Mouse (Mus musculus) layer of hippocampus, adult 2 months (tissue): ENCODE data around the gene Traf3ip1. TPM values are rescaled to one million over a fixed set of nuclear protein-coding genes. Genes with fewer than 3 reads are reported as not detected.

ENCODE experiments used
- DNase-seq, 2 experiments: peaks; one replicate each; pipeline ENCODE4 v3.0.0; 2022; ENCODE audit warnings: low spot score in 2 of 2
- H3K27ac ChIP-seq: fragments of 200-600 bp; 2 replicates; pipeline ENCODE4 v1.8.1; 2022
- H3K4me3 ChIP-seq: fragments of 200-600 bp; 2 replicates; pipeline ENCODE4 v1.8.1; 2022; ENCODE audit warnings: mild to moderate bottlenecking
- CTCF ChIP-seq: fragments of 200-600 bp; conservative IDR thresholded peaks from 2 replicates; pipeline ENCODE4 v1.8.1; 2022; ENCODE audit warnings: antibody characterized with exemption, mild to moderate bottlenecking, moderate library complexity
- total RNA-seq, 2 experiments: library from RNA; stranded (reverse); gene quantifications; 2 replicates each; pipeline ENCODE4 v1.2.3; 2021

Traf3ip1 gene
- total RNA-seq, 2 experiments from 2014 or later, result 11.0 to 13.6 TPM

DNA sequence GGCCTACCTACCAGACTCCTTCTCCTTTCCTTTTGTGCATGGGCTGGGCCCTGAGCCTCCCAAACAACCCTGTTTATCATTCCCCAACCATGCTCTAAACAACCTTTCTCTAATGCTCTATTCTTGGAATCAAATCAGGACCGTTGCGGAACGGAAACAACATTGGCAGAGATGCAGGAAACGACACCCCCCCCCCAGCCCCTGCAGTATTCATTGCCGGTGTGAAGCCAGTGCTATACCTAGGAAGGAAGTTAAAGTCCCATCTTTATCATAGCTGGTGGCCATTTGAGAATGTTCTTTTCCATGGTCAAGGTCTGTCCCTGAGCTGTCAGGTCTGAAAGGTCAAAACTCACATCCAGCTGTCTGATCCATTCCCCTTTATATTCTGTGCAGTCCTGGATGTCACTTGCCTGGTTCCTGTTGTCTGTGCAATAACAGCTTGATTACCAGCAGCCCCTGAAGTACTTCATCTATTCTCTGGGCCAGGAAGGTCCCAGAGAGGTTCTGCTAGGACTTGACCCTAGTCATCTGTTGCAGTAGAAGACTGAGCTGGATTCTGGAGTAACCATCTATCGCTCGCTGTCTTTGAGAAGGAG is 11.7 kb upstream of the Traf3ip1 start:
- no peak for DNase-seq
- no peak for TF ChIP-seq CTCF
- Histone ChIP-seq H3K4me3 (no peak overlapping the region), H3K27ac (no peak overlapping the region)

DNA sequence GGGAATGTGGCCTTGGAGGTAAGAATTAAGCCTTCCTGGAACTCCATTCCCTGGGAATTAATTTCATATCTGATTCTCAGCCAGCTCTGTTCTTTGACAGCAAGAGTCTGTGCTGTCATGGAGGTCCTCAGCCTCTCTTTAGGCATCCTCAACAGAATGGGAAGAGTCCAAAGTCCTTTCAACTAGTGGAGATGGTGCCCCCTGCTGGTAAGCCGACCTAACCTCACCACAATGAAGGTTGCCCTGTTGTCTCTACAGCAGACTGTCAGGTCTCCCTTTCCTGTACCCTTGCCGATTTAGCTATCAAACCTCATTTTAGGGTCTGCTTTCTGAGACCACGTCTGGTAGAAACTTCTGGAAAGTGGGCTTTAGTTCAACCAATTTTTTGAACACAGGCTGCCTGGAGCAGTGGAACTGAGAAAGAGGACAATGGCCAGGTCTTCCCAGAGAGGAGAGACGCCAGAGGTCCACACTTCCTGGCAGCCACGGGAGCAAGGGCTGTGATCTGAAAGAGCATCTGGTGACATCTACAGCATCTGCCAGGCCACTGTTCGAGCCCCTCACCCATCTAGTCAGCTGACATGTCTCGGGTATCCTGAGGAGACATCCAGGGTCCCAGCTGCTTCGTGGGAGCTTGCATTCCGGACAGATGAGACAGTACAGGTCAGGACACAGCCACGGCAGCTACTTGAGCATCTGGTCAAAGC is 11.0 kb upstream of the Traf3ip1 start:
- peak; percentile 93 for TF ChIP-seq CTCF
- DNase-seq, result peak; percentile 60 to 88
- Histone ChIP-seq H3K4me3 (no peak overlapping the region), H3K27ac (no peak overlapping the region)

- H3K4me3 ChIP-seq, result no peak overlapping the region
- no peak for TF ChIP-seq CTCF
- no peak overlapping the region for H3K27ac ChIP-seq
- DNase-seq, result no peak
Observed at GRCm38 (mm10) chr1:91484011-91484346, 10.5 kb upstream of the Traf3ip1 start.

GRCm38 (mm10) chr1:91485422-91485821 is 9.0 kb upstream of the Traf3ip1 start:
- H3K4me3 ChIP-seq, result no peak overlapping the region

DNA sequence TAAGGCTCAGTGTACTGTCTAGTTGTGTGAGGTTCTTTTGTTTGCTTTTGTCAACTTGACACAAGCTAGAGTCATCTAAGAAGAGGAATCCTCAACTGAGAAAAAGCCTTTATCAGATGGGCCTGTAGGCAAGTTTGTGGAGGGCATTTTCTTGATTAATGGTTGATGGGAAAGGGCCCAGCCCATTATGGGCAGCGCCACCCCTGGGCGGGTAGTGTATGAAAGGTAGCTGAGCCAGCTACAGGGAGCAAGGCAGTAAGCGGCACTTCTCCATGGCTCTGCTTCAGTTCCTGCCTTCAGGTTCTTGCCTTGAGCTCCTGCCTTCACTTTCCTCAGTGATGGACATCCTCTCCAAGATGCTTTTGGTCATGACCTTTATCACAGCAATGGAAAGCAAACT is 8.3 kb upstream of the Traf3ip1 start:
- Histone ChIP-seq H3K27ac (no peak overlapping the region), H3K4me3 (no peak overlapping the region)
- DNase-seq, result no peak
- TF ChIP-seq CTCF, result no peak

More at GRCm38 (mm10) chr1:91485422-91485821, 9.0 kb upstream of the Traf3ip1 start:
- H3K27ac ChIP-seq, result no peak overlapping the region
- no peak for TF ChIP-seq CTCF
- DNase-seq, result no peak

- no peak for TF ChIP-seq CTCF
- DNase-seq, result no peak
- Histone ChIP-seq H3K27ac (no peak overlapping the region), H3K4me3 (no peak overlapping the region)
Observed at GRCm38 (mm10) chr1:91490322-91490721, 4.1 kb upstream of the Traf3ip1 start.

- no peak overlapping the region for H3K4me3 ChIP-seq
- no peak for TF ChIP-seq CTCF
- no peak for DNase-seq
- no peak overlapping the region for H3K27ac ChIP-seq
Observed at GRCm38 (mm10) chr1:91492740-91493139, 1.7 kb upstream of the Traf3ip1 start.

GRCm38 (mm10) chr1:91493938-91494337 is 509 bp upstream of the Traf3ip1 start:
- TF ChIP-seq CTCF, result no peak
- Histone ChIP-seq H3K4me3 (peak overlapping the region; percentile 98), H3K27ac (peak overlapping the region; percentile 69)
- DNase-seq, result no peak

DNA sequence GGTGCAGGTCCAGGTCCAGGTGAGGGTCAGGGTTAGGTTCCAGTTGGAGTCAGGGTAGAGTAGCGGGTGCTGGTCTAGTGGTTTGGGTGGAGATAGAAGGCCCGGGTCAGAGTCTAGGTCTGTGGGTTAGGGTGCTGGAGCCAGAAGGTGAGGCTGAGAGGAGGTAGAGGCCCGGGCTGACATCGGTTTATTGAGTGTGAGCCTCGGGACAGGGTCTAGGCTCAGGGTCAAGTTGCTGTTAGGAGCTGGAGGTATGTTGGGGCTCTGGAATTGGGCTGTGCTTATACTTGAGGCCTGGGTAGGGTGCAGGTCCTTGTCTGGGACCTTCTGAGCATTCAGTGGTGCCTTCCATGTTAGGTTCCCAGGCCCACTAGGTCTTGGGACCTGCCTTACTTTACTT is 874 bp downstream of the Traf3ip1 start:
- TF ChIP-seq CTCF, result no peak
- Histone ChIP-seq H3K4me3 (peak overlapping the region; percentile 98), H3K27ac (no peak overlapping the region; the same call in 1 of the 2 replicates)
- DNase-seq, result no peak

DNA sequence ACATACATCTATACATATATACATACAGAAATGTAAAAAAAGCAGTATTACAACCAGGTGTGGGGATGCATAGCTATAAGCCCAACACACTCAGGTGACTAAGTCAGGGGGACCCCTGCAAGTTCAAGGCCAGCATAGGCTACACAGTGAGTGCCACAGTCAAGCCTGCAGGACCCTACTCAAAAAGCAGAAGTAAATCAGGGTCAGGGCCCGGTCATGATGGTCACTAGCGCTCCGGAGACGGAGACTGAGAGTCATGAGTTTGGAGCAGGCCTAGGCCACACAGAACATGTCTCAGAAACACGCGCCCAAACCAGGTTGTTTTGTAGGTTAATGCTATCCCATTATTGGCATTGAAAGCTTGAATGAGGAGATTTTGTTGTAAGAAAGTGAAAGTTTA is 4.1 kb downstream of the Traf3ip1 start:
- TF ChIP-seq CTCF, result no peak
- Histone ChIP-seq H3K27ac (no peak overlapping the region), H3K4me3 (no peak overlapping the region)
- no peak for DNase-seq

- Histone ChIP-seq H3K27ac (no peak overlapping the region), H3K4me3 (no peak overlapping the region)
- TF ChIP-seq CTCF, result no peak
- DNase-seq, result no peak
Observed at GRCm38 (mm10) chr1:91504615-91505014, 10.2 kb downstream of the Traf3ip1 start.

DNA sequence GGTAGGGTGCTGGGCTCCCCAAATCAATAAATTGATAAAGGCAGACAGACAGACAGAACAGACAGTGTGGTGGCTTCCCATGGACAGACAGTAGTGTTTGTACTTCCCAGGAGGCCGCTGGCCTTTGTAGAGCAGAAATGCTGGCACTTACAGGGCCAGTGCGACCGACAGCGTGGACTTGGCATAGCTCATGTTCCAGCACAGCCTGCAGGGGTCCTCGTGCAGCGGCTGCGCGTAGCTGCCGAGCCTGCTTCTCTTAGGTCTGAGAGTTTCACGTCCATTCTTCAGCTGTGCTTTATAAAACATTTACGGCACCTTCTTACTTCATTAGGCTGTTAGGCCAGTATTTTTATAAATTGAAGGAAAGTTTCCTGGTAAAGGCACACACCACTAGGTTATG is 20.5 kb downstream of the Traf3ip1 start:
- TF ChIP-seq CTCF, result peak; percentile 43
- DNase-seq, result no peak
- Histone ChIP-seq H3K4me3 (no peak overlapping the region), H3K27ac (no peak overlapping the region)

DNA sequence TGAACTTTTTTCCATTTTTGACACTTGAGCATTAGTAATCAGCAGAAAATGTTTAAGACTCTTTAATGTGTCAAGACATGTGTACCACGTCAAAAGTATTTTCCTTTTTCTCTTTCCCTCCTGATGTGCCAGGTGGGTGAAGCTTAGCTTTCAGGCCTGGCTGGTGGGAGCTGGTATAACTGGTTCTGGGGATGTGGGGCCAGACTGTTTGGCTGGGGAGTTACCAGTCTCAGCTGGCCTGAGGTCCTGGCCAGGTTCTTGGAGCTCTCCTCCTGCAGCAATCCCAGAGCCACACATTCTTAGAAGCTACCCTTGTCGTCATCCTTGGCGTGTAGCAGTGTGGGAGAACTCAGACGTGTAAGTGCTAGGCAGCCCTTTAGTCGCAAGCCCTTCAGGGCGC is 21.2 kb downstream of the Traf3ip1 start:
- H3K27ac ChIP-seq, result no peak overlapping the region
- no peak for DNase-seq
- no peak overlapping the region for H3K4me3 ChIP-seq
- no peak for TF ChIP-seq CTCF

DNA sequence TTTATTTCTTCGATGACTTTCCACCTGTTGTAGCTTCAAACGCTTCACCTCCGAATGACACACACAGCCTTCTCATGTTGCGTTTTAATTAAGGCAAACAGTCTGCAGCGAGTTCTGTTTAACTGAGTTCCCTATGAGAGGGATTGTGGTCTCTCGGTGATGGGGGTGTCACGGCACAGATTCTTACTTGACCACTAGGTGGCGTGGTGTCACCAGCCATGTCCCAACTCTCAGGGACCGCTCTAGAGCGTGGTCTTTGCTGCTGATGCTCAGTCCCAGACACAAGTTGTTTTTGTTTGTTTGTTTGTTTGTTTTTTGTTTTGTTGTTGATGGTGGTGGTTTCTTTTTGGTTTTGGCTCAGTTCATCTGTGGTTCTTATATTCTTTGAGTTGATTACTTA is 29.3 kb downstream of the Traf3ip1 start:
- DNase-seq, result peak; percentile 55 to 77
- no peak overlapping the region for H3K27ac ChIP-seq
- no peak overlapping the region for H3K4me3 ChIP-seq
- TF ChIP-seq CTCF, result peak; percentile 95
